Mouse (Mus musculus) frontal cortex, adult 2 months (tissue): ENCODE data around the gene Myo5a. TPM values are rescaled to one million over a fixed set of nuclear protein-coding genes. Genes with fewer than 3 reads are reported as not detected.
A peak's percentile ranks its signal among the peaks of the same experiment; 100 is the strongest.

Source experiments
- DNase-seq, 2 experiments: peaks; one replicate each; pipeline ENCODE4 v3.0.0; 2022; ENCODE audit warnings: low spot score in 1 of 2; ENCODE audit errors: extremely low spot score in 1 of 2
- polyA plus RNA-seq: library from polyadenylated mRNA; depleted of rRNA; stranded (reverse); fragments of >200 nt; gene quantifications from 2 replicates; pipeline ENCODE4 v1.2.3, GENCODE M21; 2012; rRNA removed

Gene Myo5a
- 102 and 109 TPM in 2 replicates for polyA plus RNA-seq

DNA sequence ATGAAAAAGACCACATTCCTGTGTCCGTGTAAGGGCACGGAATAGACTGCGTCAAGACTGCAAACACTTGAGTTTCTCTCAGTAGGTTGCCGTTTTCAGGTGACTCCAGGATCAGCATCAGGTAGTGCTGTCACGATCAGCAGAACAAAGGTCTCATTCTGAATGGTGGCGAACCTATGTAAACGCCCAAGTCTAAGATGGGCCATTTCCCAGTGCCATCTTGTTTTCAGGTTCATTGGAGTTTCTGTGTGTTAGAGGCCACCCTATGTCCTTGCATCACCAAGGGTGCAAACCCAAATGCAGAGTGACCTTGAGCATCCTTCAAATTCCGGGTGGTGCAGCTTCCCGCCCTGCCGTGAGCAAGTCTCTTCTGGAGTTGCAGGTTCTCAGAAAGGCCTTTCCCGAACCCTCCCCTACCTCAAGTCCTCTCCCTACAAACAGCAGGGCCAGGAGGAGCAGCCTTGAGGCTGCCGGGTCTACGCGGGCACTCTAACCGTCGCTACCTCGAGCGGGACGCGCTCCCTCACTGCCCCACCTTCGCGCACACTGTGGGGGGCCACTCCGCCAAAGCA is at the start of gene Myo5a:
Gene Myo5a (plus strand): TSS at position 559 of the 572 bp plus-strand sequence.
- no peak for DNase-seq

GRCm38 (mm10) chr9:75022546-75022945 is 48.3 kb upstream of the Myo5a start:
- no peak for DNase-seq

DNA sequence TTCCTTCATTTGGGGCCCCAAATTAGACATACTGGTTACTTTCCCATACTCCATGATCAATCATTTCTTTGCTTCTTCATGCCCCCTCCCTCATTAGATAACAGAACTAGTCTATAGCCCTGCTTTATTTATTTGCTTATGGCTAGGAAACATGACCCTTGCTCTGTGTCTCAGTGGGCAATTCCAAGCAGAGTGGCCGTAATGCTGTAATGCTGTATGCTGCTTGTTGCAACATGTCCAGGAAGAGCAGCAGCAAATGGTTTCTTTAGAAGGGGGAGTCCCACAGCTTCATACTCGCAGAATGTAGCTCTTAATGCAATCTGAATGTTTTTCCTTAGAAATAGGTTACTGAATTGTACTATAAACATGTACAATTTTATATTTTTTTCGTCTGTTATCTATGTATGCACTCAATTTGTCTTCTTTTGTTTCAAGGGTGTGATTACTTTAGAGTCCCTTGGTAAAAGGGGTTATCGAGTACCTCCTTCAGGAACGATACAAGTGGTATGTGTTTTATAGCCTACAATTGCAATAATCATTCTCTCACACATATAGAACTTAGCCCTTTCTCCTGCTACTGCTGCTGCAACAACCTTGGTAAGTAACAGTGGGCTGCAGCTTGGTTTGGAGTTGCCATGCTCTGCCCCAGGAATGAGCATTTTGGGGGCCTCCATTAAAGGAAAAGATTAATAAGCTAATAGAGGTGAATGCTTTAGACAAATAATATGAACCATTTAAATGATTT is 47.5 kb upstream of the Myo5a start:
- DNase-seq = no peak

GRCm38 (mm10) chr9:75024089-75024488 is 46.7 kb upstream of the Myo5a start:
- DNase-seq = no peak

DNA sequence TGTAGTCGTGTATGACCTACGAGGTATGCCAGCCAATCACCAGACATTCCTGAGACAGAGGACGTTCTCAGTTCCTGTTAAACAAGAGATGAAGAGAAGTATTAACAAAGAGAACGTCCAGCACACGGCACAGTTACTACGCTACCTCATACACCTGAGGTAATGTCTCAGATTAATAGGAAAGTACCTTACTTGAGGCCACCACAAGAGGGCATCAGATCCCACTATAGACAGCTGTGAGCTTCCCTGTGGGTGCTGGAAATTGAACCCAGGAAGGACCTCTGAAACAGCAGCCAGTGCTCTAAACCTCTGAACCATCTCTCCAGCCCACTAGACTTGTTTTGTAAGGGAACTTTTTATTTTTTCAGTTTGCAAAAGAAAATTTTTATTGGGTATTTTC is 45.1 kb upstream of the Myo5a start:
- DNase-seq = no peak

GRCm38 (mm10) chr9:75032408-75032807 is 38.4 kb upstream of the Myo5a start:
- no peak for DNase-seq

- DNase-seq = no peak
These were observed 37.7 kb upstream of the Myo5a start for GRCm38 (mm10) chr9:75033141-75033540.

DNA sequence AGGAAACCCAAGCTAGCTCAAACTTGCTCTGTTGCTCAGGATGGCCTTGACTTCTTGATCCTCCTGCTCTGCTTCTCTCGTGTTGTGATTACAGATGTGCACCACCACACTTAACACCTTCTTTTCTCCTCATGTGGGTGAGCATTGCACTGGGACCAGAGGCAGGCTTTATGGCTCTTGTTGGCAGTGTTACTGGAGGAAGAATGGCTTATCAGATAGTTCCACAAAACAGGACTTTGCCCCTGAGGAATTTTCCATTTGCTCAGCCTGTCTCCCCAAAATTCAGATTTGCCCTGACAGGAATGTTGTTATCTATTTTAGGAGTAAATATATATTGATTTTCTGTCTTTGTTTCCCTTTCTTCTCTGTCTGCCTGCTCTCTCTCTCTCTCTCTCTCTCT is 36.1 kb upstream of the Myo5a start:
- no peak for DNase-seq

DNA sequence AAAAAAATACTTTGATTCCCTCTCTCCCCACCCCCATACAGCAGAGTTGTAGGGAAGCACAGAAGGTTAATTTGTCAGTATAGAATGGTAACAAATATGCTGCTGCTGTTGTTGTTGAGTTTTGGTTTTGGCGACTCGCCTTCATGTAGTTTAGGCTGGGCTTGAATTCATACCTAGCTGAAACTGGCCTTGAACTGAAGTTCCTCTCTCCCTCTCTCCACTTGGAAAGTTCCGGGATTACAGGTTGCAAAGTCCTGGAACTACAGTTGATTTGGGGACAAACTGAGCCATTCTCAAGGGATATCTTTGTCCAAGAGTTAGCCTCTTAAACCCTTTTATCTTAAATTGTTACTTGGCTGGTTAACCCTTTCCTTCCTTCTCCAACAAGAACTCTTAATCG is 34.9 kb upstream of the Myo5a start:
- DNase-seq = no peak

- peak; percentile 80 to 92 for DNase-seq
These were observed 33.1 kb upstream of the Myo5a start, which contains the start of gene Arpp19 for GRCm38 (mm10) chr9:75037451-75038356. Gene Arpp19, plus strand, starts transcription at chr9:75037614.

DNA sequence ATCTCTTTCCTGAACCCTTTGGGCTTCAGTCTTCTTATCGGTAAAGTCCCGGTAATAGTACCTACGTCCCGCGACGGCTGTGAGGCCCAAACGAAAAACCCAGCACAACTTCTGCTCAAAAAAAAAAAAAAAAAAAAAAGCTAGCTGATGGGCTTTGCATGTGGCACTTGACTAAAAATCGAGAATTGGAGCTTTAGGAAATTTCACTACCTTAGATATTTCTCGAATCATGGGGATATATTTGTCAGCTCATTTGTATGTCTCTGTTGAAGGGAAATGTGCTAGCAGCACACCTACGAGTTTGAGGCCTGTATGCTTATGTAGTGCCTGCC is 32.5 kb upstream of the Myo5a start:
- no peak for DNase-seq

DNA sequence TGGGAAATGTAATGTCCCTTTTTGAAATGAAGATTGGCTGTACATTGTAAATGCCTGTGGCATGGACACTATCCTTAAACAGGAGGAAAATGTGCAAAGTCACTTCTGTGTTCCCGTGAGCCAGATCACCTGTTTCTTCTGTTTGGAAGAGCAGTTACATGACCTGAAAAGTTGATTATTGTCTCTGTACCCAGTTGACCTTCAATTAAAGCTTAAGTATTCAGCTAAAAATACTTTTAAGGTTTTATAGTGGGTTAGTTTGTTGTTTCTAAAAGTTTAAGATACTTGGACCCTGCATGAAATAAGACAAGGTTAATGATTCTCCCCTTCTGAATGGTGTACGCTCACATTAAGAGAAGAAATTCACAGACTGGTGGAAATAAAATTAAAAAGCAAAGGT is 30.2 kb upstream of the Myo5a start:
- DNase-seq = no peak

- no peak for DNase-seq
These were observed 28.8 kb upstream of the Myo5a start for GRCm38 (mm10) chr9:75041840-75042525.

GRCm38 (mm10) chr9:75043191-75043590 is 27.6 kb upstream of the Myo5a start:
- DNase-seq = no peak

DNA sequence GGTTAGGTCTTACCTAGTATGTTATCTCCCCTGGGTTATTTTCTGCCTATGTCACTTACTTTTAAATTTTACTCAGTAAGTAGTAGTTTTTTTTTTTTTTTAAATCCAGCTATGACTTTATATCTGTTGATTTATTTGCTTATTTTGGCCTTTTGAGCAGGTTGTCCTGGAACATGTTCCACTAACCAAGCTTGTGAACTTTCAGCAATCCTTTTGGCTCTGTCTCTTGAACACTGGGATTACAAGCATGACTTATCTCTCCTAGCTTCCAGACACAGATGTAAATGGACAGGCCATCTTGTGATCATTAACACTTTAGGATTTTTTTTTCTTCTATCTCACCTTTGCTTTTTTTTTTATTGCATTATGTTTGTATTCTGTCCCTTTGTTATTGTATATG is 23.7 kb upstream of the Myo5a start:
- DNase-seq = no peak

DNA sequence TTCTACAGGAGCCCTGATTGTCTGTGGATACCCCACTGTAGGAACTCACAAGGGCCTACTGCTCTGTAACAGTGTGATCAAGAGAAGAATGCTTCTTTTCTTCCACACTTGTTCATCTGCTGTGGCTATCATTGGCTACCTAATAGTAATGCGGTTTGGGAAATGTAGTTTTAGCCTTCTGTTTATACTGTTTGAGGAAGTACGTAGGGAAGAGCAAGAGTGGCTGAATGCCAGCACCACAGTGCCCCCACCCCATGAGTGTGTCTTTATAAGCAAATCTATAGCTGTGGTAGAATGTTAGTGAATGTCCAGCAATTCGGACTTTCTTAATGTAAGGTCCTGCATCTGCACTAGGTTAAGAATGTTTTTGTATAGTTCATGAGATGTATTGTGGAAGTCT is 21.7 kb upstream of the Myo5a start:
- DNase-seq = no peak

DNA sequence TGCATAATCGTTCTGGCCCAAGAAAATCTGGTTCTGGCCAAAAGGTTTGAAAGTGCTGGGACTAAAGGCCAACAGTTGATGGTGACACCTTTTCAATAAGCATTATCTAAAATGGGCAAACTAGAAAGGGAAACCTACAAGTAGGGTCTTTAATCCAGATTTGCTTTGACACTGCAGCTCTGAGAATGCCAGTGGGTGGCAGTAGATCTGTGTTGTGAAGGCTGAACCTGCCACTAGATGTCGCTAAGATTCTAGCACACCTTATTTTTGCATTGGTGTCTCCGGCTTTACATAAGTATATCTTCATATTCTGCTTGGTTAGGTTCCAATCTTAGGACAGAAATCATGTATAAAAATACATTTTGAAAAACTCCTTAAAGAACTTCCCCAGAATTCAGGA is 20.8 kb upstream of the Myo5a start:
- peak; percentile 82 to 94 for DNase-seq

DNA sequence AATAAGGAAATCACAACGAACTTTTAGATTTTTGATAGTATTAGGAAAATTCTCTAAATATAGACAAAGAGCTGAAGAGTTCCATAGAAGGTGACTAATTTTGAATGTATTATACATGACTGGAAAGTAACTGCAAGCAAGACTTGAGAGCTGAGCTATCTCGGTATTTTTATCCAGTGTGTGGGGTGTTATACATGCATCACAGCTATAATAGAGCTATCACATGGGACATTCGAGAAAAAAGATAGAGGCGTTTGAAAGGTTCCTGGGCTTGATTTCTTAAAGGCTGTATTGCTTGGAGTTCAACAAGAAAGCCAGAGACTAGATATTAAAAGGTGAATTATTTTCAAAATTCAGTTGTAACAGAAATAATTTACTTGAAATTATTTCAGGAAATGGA is 19.0 kb upstream of the Myo5a start:
- DNase-seq = peak in 1 of 2 experiments; percentile 77

- no peak for DNase-seq
These were observed 15.8 kb upstream of the Myo5a start for GRCm38 (mm10) chr9:75055046-75055445.

DNA sequence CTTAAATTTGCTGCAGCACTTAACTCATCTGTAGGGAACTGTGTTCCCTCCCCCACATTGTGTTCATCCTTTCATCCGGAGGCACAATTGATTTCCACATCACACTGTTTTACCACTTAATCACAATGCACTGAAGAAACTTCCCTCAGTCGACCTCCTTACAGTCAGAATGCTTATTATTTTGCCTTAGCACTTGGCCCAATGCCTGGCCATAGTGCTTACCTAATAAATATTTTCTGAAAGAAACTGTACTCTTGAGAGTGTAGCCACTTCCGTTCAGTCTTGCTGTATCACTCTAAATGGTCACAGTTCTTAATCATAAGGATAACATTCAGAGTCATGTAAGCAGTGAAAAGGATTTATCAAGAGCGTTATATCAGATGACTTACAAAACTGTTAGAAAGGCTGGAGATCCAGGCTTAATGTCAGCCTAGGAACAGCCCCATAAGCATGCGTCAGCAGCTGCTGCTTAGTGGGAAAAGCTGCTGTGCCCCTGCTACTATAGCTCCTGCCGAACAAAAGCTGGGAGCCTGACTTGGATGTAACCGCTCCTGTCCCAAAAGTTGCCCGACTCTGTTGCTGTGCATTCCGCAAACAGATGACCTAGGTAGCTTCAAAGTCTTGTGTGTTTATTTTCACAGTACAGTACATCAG is 6.0 kb upstream of the Myo5a start:
- DNase-seq = no peak
